Mouse (Mus musculus): ENCODE results near the gene Mgat4e.

Mgat4e gene

GRCm38 (mm10) chr1:134513312-134513860 lies 36.1 kb downstream of the Mgat4e start:
- DNase-seq: no peak

- no peak for DNase-seq
Measured at GRCm38 (mm10) chr1:134512584-134512983, 36.9 kb downstream of the Mgat4e start.

GRCm38 (mm10) chr1:134512183-134512582 lies 37.3 kb downstream of the Mgat4e start:
- no peak for DNase-seq

- peak; percentile 7 to 43 for DNase-seq
Measured at GRCm38 (mm10) chr1:134510018-134510417, 39.5 kb downstream of the Mgat4e start.

DNA sequence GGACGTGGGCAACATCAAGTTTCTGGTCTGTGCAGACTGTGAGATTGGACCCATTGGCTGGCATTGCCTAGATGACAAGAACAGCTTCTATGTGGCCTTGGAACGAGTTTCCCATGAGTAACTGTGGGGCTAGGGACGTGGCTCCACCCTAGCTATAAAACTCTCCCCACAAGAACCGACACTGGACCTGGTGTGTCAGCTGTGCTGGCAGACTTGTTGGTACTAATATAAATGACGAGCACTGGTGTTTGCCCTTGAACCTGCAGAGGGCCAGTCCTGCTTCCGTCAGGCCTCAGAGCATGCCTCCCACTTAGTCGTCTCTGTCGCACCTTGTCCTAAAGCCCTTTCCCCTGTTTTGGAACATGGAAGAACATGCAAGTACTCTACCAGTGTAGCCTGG lies 43.3 kb downstream of the Mgat4e start:
- DNase-seq: no peak

- no peak for DNase-seq
Measured at GRCm38 (mm10) chr1:134500916-134501315, 48.6 kb downstream of the Mgat4e start.

DNA sequence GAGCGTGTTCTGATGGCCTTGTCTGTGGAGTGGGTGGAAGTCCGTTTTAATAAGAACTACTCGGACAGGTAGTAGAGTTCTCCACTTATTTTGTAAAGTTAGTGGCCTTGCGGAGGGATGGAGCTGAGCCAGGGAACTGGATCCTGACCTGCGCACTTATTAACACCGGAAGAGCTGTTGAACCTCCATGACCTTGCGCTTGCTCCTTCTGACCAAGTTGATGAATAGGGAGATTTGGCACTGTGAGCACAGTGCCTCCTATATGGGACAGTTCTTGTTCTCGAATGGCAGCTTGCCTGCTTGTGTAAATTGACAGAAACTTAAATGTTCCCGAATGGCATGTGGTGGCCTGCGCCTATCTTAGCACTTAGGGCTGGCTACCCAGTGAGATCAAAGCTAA lies 53.5 kb downstream of the Mgat4e start:
- no peak for DNase-seq

DNA sequence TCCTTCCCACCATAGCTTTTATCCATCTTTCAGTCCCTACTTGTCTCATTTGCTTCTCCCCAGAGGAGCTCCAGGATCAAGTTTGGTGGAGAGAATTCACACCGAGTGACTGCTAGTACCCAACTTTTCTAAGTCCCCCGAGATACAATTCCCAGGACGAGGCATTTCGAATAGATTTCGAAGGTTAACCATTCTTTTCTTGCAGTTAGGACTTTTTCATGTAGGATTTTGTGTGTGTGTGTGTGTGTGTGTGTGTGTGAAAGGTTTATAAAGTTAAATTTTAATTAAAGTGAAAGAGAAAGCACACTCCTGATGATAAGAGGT lies 54.3 kb downstream of the Mgat4e start:
- DNase-seq: no peak

GRCm38 (mm10) chr1:134494428-134495215 lies 54.9 kb downstream of the Mgat4e start, which contains the start of gene Rabif:
Gene Rabif (plus strand): TSS chr1:134494648.
- DNase-seq: peak; percentile 99

GRCm38 (mm10) chr1:134493956-134494355 lies 55.5 kb downstream of the Mgat4e start:
- DNase-seq: no peak

GRCm38 (mm10) chr1:134493496-134493895 lies 56.0 kb downstream of the Mgat4e start:
- DNase-seq: no peak

GRCm38 (mm10) chr1:134492276-134492675 lies 57.2 kb downstream of the Mgat4e start:
- DNase-seq: no peak

Data from thymus, adult 18-20 months (tissue).